Mouse (Mus musculus) neural tube, embryonic 12.5 days (tissue): ENCODE data around the gene Trpm3. TPM values are rescaled to one million over a fixed set of nuclear protein-coding genes. Genes with fewer than 3 reads are reported as not detected.
A peak's percentile ranks its signal among the peaks of the same experiment; 100 is the strongest.

Source experiments
- ATAC-seq: fragments of 200-750 bp; cut with Nextera tagmentation; 2 replicates; pipeline ENCODE4 v1.8.0; 2017; ENCODE audit warnings: low read depth, mild to moderate bottlenecking, moderate TSS enrichment, moderate library complexity; ENCODE audit not compliant: low FRiP score
- H3K27ac ChIP-seq: fragments of 300-500 bp; sonication (generic); 2 replicates; pipeline ENCODE4 v1.5.1; 2016
- H3K27me3 ChIP-seq: fragments of 300-500 bp; sonication (generic); replicated peaks from 2 replicates; pipeline ENCODE4 v1.6.1; 2016; ENCODE audit warnings: mild to moderate bottlenecking
- H3K36me3 ChIP-seq: fragments of 300-500 bp; sonication (generic); 2 replicates; pipeline ENCODE4 v1.6.1; 2016; ENCODE audit warnings: mild to moderate bottlenecking
- H3K4me1 ChIP-seq: fragments of 300-500 bp; sonication (generic); 2 replicates; pipeline ENCODE4 v1.6.1; 2016
- H3K4me2 ChIP-seq: fragments of 300-500 bp; sonication (generic); replicated peaks from 2 replicates; pipeline ENCODE4 v1.6.1; 2016; ENCODE audit warnings: mild to moderate bottlenecking
- H3K4me3 ChIP-seq: fragments of 300-500 bp; sonication (generic); 2 replicates; pipeline ENCODE4 v1.5.1; 2016
- H3K9ac ChIP-seq: fragments of 300-500 bp; sonication (generic); 2 replicates; pipeline ENCODE4 v1.6.1; 2016; ENCODE audit warnings: mild to moderate bottlenecking
- H3K9me3 ChIP-seq: fragments of 300-500 bp; sonication (generic); 2 replicates; pipeline ENCODE4 v1.6.1; 2016; ENCODE audit warnings: mild to moderate bottlenecking
- WGBS: fragments of 180-500 bp; shearing (Covaris S2); methylation state at CpG from one replicate; pipeline ENCODE4 v1.1.7; 2016; 5-methylcytosine and 5-hydroxymethylcytosine counted together
- polyA plus RNA-seq: library from polyadenylated mRNA; unstranded; fragments of >200 nt; fragmentation: Nextera tagmentation; extraction: Ambion mirVana; gene quantifications from 2 replicates; pipeline ENCODE4 v1.2.1, GENCODE M21; 2016

Trpm3 gene
- polyA plus RNA-seq, 1 experiment from 2014 or later, result 2.1 TPM

GRCm38 (mm10) chr19:22960450-22961265, 821.8 kb downstream of the Trpm3 start:
- Histone ChIP-seq H3K4me1 (peaks cover 9% of the 10 kb centered on the region; the same call in 1 of the 2 replicates), H3K36me3 (no peaks in the 10 kb centered on the region), H3K9ac (no peak overlapping the region), H3K4me2 (no peak overlapping the region), H3K9me3 (no peaks in the 10 kb centered on the region), H3K27me3 (no peaks in the 10 kb centered on the region), H3K27ac (no peak overlapping the region), H3K4me3 (no peak overlapping the region)
- 76% methylated on average over 14 of the region's 14 CpGs for WGBS
- no peak for ATAC-seq

- H3K9ac ChIP-seq, result no peak overlapping the region
- H3K27ac ChIP-seq, result no peak overlapping the region
- WGBS, result 61% methylated on average over 12 of the region's 12 CpGs
- H3K4me1 ChIP-seq, result peaks cover 9% of the 10 kb centered on the region; the same call in 1 of the 2 replicates
- no peaks in the 10 kb centered on the region for H3K9me3 ChIP-seq
- no peaks in the 10 kb centered on the region for H3K27me3 ChIP-seq
- no peak overlapping the region for H3K4me2 ChIP-seq
- no peaks in the 10 kb centered on the region for H3K36me3 ChIP-seq
- ATAC-seq, result 0 out of 2 replicates have a peak, but pooled peaks have one; percentile 44
- H3K4me3 ChIP-seq, result no peak overlapping the region
Measured at GRCm38 (mm10) chr19:22962001-22962708, 823.3 kb downstream of the Trpm3 start.

- no peak overlapping the region for H3K4me3 ChIP-seq
- H3K4me2 ChIP-seq, result no peak overlapping the region
- H3K36me3 ChIP-seq, result no peaks in the 10 kb centered on the region
- H3K9me3 ChIP-seq, result no peaks in the 10 kb centered on the region
- WGBS, result 55% methylated on average over 8 of the region's 8 CpGs
- no peak overlapping the region for H3K9ac ChIP-seq
- H3K27ac ChIP-seq, result no peak overlapping the region
- H3K27me3 ChIP-seq, result no peaks in the 10 kb centered on the region
- peaks cover 9% of the 10 kb centered on the region; the same call in 1 of the 2 replicates for H3K4me1 ChIP-seq
- no peak for ATAC-seq
Measured at GRCm38 (mm10) chr19:22962731-22963130, 823.9 kb downstream of the Trpm3 start.

- 81% methylated on average over 6 of the region's 6 CpGs for WGBS
- no peak overlapping the region for H3K4me3 ChIP-seq
- H3K9me3 ChIP-seq, result no peaks in the 10 kb centered on the region
- no peak overlapping the region for H3K4me2 ChIP-seq
- H3K9ac ChIP-seq, result no peak overlapping the region
- no peaks in the 10 kb centered on the region for H3K36me3 ChIP-seq
- H3K4me1 ChIP-seq, result peaks cover 9% of the 10 kb centered on the region; the same call in 1 of the 2 replicates
- no peak overlapping the region for H3K27ac ChIP-seq
- no peak for ATAC-seq
- no peaks in the 10 kb centered on the region for H3K27me3 ChIP-seq
Measured at GRCm38 (mm10) chr19:22963726-22964398, 825.0 kb downstream of the Trpm3 start.

GRCm38 (mm10) chr19:22965470-22965869, 826.6 kb downstream of the Trpm3 start:
- H3K27ac ChIP-seq, result no peak overlapping the region
- ATAC-seq, result no peak
- H3K4me3 ChIP-seq, result no peak overlapping the region
- H3K27me3 ChIP-seq, result no peaks in the 10 kb centered on the region
- no peak overlapping the region for H3K4me2 ChIP-seq
- no peak overlapping the region for H3K9ac ChIP-seq
- H3K36me3 ChIP-seq, result no peaks in the 10 kb centered on the region
- no peaks in the 10 kb centered on the region for H3K9me3 ChIP-seq
- 84% methylated on average over 6 of the region's 6 CpGs for WGBS
- peaks cover 9% of the 10 kb centered on the region; the same call in 1 of the 2 replicates for H3K4me1 ChIP-seq

GRCm38 (mm10) chr19:22973294-22973693, 834.4 kb downstream of the Trpm3 start:
- no peak overlapping the region for H3K27ac ChIP-seq
- WGBS, result 90% methylated on average over 3 of the region's 3 CpGs

GRCm38 (mm10) chr19:22973727-22974126, 834.9 kb downstream of the Trpm3 start:
- Histone ChIP-seq H3K9me3 (no peaks in the 10 kb centered on the region), H3K4me2 (no peak overlapping the region), H3K9ac (no peak overlapping the region), H3K27me3 (no peaks in the 10 kb centered on the region), H3K36me3 (no peaks in the 10 kb centered on the region), H3K4me1 (no peaks in the 10 kb centered on the region), H3K4me3 (no peak overlapping the region), H3K27ac (no peak overlapping the region)
- 94% methylated on average over 5 of the region's 5 CpGs for WGBS
- ATAC-seq, result no peak

More at GRCm38 (mm10) chr19:22973294-22973693, 834.4 kb downstream of the Trpm3 start:
- Histone ChIP-seq H3K9ac (no peak overlapping the region), H3K4me1 (no peaks in the 10 kb centered on the region), H3K36me3 (no peaks in the 10 kb centered on the region), H3K27me3 (no peaks in the 10 kb centered on the region), H3K9me3 (no peaks in the 10 kb centered on the region), H3K4me2 (no peak overlapping the region), H3K4me3 (no peak overlapping the region)
- no peak for ATAC-seq

GRCm38 (mm10) chr19:22975801-22976200, 837.0 kb downstream of the Trpm3 start:
- H3K4me1 ChIP-seq, result no peaks in the 10 kb centered on the region
- no peaks in the 10 kb centered on the region for H3K9me3 ChIP-seq
- H3K27me3 ChIP-seq, result no peaks in the 10 kb centered on the region
- no peak overlapping the region for H3K4me2 ChIP-seq
- ATAC-seq, result no peak
- no peak overlapping the region for H3K27ac ChIP-seq
- 90% methylated on average over 5 of the region's 5 CpGs for WGBS
- H3K36me3 ChIP-seq, result no peaks in the 10 kb centered on the region
- no peak overlapping the region for H3K4me3 ChIP-seq
- no peak overlapping the region for H3K9ac ChIP-seq

- no peak overlapping the region for H3K4me3 ChIP-seq
- WGBS, result 78% methylated on average over 5 of the region's 5 CpGs
- H3K9ac ChIP-seq, result no peak overlapping the region
- H3K27me3 ChIP-seq, result no peaks in the 10 kb centered on the region
- H3K36me3 ChIP-seq, result no peaks in the 10 kb centered on the region
- H3K4me2 ChIP-seq, result no peak overlapping the region
- no peaks in the 10 kb centered on the region for H3K4me1 ChIP-seq
- no peak for ATAC-seq
- H3K27ac ChIP-seq, result no peak overlapping the region
- no peaks in the 10 kb centered on the region for H3K9me3 ChIP-seq
Measured at GRCm38 (mm10) chr19:22977508-22977907, 838.7 kb downstream of the Trpm3 start.

GRCm38 (mm10) chr19:22978763-22979162, 839.9 kb downstream of the Trpm3 start:
- Histone ChIP-seq H3K36me3 (no peaks in the 10 kb centered on the region), H3K4me3 (no peak overlapping the region), H3K4me2 (no peak overlapping the region), H3K9ac (no peak overlapping the region), H3K4me1 (no peaks in the 10 kb centered on the region), H3K27ac (no peak overlapping the region), H3K9me3 (no peaks in the 10 kb centered on the region), H3K27me3 (no peaks in the 10 kb centered on the region)
- WGBS, result 94% methylated on average over 7 of the region's 7 CpGs
- no peak for ATAC-seq

GRCm38 (mm10) chr19:22979191-22979590, 840.3 kb downstream of the Trpm3 start:
- no peak overlapping the region for H3K4me2 ChIP-seq
- no peaks in the 10 kb centered on the region for H3K4me1 ChIP-seq
- no peaks in the 10 kb centered on the region for H3K36me3 ChIP-seq
- no peak overlapping the region for H3K4me3 ChIP-seq
- no peaks in the 10 kb centered on the region for H3K9me3 ChIP-seq
- H3K27me3 ChIP-seq, result no peaks in the 10 kb centered on the region
- WGBS, result 67% methylated on average over 1 of the region's 1 CpGs
- no peak overlapping the region for H3K27ac ChIP-seq
- ATAC-seq, result no peak
- H3K9ac ChIP-seq, result no peak overlapping the region

GRCm38 (mm10) chr19:22987914-22988313, 849.1 kb downstream of the Trpm3 start:
- Histone ChIP-seq H3K27ac (no peak overlapping the region), H3K27me3 (no peaks in the 10 kb centered on the region), H3K4me2 (no peak overlapping the region), H3K36me3 (no peaks in the 10 kb centered on the region), H3K4me1 (no peaks in the 10 kb centered on the region), H3K9ac (no peak overlapping the region), H3K9me3 (no peaks in the 10 kb centered on the region), H3K4me3 (no peak overlapping the region)
- no peak for ATAC-seq
- 94% methylated on average over 12 of the region's 12 CpGs for WGBS
